Mouse (Mus musculus) frontal cortex, postnatal 25 days (tissue): ENCODE measurements around the gene Palld.
A peak's percentile ranks its signal among the peaks of the same experiment; 100 is the strongest.

Experiments used
- DNase-seq, 2 experiments: peaks; one replicate each; pipeline ENCODE4 v3.0.0; 2022; ENCODE audit warnings: low spot score in 2 of 2

The Palld gene

DNA sequence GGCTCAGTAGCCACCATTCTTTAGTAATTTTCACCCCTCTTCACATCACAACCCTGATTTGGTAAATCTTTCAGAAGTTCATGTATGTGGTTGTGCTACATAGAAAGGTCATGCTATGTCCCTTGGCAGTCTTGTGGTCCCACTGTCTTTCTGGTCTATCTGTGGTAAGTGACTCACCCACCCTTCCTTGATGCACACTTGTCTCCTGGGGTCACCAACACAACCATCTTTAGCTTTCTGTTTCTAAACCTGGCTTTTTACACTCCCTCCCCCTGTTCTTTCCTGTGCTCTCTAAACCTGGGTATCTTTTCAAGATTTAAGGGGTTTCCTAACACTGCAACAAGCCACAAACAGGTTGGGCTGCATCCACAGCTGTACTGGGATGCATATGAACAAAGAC, 345.5 kb downstream of the Palld start:
- DNase-seq: no peak

DNA sequence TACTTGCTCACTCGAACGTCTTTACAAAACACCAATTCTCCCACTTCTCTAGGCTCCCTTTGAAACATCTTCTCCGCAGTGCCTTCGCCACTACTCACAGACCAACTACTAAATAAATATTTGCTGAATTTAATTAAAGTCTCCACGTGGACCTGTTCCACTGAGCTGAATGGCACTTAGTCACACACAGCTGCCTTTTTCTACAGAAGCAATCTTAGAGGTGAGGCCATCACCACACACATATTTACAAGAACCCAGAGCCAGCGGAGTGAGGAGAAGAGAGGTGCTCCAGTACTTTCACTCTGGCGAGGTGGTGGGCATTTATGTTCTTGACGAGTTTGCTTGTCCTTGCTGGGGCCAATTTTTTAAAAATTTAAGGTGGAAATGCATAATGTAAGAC, 346.3 kb downstream of the Palld start:
- DNase-seq: no peak

DNA sequence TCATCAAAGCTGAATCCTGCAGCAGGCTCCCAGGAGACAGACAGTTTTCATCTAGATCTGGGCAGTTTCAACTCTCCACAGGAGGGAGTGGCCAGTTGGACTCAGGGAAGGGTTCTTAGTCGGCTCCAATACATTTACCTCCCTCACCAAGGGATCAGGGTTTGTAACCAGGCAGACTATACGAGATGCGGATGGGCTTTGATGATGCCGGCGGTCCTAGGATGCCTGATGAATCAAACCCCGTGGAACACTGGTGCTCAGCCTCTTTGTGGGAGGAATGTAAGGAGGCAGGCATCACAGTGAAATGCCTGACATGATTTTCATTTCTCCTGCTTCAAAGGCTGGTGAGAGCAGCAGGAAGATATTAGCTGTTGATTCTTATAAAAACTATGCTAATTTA, 347.1 kb downstream of the Palld start:
- no peak for DNase-seq

DNA sequence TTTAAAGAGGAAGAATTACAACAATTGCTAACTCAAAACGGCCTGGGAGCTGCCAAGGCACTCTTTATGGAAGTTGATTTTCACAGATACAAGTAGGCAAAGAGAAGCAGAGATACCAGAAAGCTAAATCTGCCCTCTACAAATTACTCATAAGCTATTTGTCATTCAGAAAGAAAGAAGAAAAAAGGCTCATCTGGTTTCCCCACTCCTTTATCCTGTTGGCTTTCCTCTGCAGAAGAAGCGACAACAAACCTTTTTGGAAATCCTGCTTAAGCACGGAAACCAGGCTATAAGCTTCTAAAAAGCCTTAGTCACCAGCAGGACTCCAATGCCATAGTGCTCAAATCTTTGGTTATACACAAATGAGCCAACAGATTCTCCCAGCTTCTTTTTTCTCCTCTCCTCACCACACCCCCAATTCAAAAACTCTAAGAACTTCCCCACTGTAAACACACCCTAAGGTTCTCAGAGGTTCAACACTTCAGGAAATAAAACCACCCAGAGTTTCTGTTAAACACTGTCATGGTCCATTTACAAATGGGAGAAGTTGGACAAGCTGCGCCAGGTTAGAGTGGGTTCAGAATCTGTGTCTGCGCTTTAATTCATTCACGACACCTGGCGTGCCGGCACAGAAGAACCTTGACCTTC, 349.6 kb downstream of the Palld start:
- DNase-seq: no peak

DNA sequence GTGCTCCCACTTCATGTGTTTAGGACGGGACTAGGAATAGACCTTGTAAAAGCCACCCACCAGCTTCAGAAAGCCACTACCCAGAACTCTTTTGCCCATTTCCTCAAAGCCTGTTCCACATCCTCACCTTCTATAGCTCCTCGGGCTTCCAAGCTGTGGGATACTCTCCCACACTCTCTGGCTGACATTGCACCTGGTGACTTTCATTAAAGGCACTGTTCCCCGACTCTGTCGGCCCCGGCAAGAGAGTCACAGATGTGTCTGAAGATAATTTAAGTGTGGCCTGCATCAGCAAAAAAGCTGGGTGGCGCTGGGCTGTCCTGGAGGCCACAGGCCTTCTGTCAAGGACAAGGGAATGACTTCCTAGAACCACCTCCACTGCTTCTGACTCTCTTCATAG, 350.3 kb downstream of the Palld start:
- no peak for DNase-seq

DNA sequence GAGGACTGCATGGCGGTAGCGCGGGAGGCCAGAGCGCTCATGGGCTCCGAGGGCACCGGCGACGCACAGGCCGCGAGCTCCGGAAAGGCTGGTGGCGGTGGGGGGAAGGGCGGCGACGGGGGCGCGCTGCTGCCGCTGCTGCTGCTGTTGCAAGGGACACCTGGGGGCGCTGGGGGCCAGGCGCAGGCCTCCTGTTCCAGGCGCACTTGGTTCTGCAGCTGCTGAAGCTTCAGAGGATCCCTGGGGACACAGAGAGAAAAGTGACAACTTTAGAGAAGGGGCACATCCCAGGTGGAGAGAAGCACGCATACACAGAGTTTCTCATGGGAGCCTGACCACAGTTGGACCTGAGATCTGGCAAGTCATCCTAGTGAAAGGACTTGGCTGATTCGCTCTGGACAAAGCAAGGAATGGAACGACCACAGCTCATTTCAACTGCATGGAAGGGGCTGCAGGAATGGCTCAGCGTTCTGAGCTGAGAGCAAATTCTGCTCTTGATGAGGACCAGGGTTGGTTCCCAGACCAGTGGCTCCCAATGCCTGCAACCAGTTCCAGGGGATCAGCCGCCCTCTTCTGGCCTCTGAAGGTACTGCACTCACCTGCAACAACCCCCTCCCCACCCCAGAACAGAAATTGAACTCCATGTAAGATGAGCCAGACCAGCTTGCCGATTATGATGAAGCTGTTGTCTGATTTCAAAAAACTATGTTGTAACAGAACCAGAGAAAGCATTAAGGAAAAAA, 352.3 kb downstream of the Palld start:
- no peak for DNase-seq

DNA sequence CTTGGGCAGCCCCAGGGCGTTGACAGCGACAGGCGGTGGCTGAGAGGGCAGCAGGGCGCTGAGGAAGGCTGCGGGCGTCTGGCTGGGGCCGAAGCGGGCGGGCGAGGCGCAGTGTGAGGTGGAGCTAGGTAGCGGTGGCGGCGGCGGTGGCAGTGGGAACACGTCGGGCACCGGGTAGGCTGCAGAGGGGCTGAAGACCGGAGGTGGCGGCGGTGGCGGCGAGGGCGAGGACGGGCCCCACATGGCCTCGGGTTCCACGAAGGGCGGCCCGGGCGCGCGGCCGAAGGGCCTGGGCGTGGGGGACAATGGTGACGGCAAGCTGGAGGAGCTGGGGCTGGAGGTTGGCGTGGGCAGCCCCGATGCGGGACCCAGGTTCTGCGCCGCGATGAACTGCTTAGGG, 352.9 kb downstream of the Palld start:
- DNase-seq: no peak

DNA sequence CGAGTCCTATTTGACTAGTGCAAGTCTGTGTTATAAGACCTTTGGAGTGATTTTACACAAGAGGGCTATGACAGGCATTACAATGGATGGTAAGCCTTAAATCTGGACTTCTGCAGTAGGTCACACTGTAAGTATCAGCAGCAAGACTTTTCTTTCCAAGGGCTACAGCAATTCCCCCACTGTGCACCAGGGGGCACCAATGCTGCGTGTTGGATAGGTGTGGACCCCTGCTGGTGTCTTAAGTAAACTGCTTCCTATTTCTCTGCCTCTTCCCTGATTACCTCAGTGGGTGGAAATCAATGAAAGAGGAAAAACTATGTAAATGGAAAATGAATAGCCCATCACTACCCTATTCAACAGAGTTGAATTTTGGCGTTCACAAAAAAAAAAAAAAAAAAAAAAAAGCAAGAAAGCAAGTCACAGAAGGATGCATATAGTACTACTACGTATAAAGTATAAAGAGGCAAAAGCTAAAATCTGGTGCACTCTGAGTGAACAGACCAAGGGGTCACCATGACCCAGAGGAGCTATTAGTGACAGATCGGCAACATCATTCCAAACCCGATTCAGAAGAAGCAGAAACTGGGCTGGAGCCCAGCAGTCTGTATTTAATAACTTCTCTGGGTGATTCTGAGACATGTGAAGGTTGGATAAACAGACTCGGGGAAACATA, 362.5 kb downstream of the Palld start:
- peak; percentile 91 to 96 for DNase-seq

DNA sequence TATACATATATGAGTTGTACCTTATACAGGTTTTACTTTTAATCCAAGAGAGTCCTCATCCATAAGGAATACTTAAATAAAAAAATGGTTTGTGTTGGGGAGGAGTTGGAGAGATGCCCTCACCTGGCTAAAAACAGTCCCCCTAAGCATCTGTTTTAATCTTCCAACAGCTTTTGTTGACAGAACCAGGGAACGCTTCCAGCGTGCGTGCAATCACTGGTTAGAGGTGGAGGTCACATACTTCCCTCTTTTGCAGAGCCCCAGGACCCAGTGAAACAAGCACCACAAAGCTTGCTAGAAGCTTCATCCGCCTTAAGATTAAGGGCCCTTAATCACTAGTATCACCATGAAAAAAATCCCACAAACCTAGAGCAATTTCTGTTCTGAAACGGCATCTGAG, 365.0 kb downstream of the Palld start:
- DNase-seq: no peak

DNA sequence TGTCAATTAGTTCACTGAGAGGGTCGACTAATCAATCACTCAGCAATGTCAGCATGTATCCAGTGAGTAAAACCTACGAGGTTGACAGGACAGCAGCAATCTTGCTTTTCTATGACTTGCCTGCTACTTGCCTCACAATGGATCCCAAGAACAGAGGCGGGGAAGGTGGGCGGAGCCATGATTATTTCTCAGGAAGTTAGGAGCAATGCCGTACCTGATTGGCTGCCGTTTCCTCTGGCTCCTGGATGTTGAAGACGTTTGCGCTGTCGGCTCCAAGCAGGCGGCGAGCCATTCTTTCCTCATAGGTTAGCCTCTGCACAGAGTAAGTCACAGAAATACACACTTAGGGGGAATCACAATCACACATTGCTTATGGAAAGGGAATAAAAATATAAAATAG, 367.0 kb downstream of the Palld start:
- no peak for DNase-seq

DNA sequence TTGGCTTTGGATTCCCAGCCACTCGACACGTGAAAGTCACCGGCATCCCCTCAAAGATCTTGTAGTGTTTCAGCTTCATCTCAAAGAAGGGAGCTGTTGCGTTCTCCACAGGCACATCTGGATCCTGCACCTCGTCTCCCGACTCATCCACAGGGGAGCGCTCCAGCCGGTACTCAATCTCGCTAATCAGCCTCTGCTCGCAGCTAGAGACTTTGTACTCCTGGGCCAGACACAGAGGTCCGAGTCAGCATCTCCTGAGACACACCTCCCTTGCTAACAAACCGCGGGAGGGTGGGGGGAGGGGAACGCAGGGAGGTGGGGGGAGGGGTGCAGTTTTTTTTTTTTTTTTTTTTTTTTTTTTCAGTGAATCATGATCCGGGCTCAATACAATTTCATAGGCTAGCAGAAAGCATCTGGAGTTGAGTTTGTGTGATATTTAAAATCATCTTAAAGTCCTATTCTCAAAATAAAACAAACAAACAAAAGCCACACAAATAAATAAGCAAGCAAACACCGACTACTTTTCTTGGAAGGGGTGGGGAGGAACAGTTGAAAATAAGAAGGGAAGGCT, 369.0 kb downstream of the Palld start:
- DNase-seq: no peak

DNA sequence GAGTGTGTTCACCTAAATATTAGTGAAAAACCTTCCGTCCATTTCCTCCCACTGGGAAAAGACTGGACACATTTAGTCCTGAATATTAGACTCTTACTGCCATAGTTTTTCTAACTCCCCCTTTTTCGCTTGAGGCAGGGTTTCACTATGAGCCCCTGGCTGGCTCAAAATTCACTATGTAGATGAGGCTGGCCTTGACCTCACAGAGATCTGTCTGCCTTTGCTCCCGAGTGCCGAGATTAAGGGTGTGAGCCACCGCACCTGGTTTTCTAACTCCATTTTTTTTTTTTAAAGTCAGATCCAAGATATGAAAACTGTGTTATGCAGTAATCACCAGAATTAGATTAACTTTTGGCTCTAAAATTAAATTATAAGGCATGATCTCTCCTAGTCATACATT, 369.7 kb downstream of the Palld start:
- DNase-seq: no peak

DNA sequence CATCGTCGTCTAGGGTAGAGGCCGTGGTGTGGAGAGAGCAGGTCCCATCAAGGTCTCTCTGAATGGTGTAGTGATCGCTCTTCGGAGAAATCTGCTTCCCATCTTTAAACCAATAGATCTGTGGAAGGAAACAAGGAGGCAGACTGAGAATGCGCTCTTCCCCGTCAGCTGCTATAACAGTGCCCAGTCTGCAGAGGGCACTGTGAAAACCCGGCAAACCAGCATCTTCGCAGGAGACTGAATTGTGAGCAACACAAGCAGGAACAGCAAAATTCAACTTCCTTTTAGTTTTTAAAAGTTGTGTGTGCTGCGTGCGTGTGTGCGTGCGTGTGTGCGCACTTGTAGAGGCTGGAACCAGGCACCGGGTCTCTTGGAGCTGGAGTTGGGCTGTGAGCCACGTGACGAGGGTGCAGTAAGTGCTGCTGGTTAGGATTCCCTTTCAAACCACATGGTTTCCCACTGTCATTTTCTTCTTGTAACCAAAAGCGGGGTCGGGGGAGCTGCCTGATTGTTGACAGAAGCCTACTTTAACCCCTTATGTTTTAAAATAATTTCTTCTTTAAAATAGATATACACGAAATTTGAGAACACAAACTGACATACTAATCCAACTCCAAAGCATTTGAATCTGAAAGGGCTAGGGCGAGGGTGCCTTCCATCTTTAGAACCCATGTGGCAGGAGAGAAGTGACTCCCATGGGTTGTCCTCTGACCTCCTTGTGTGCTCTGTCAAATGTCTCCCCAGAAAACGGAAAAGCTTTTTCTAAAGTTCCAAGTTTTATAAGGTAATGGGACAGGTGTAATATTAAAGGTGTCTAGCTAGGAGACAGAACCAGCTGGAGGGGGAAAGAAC, 370.3 kb downstream of the Palld start:
- DNase-seq: no peak

DNA sequence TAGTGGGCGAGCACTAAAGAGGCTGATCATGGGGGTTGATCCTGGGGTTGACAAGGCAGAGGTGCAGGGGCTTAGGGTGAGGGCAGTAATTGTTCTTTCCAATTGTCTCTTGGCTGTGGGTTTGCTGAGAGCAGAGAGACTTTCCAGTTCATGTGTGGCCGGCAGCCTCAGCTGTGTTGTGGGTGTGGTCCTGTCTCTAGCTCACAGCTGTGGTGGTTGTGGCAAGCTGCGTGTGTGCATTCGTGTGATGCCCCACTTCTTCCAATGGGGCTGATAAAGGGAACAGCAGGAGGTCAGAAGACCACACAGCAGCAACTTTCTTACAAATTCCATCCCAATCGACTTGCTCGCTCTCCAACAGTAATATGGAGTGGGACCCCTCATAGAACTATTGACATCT, 373.8 kb downstream of the Palld start:
- DNase-seq: no peak

DNA sequence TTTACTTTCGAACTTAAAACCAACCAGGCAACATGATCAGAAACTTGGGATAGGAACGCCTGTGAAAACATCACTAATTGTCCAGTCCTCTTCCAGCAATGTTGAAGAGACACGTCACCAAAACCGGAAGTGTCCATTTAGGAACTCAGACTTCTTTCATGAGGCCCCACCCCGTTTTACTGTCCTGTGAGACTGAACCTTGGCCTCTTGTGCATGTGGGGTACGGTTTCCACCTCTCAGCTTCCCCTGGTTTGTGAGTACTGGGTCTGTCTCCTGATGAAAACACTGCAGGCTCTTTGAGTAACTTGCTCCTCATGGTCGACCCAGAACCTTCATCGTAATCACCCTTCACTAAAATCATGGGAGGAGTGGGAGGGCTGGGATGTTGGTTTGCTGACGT, 374.3 kb downstream of the Palld start:
- no peak for DNase-seq

DNA sequence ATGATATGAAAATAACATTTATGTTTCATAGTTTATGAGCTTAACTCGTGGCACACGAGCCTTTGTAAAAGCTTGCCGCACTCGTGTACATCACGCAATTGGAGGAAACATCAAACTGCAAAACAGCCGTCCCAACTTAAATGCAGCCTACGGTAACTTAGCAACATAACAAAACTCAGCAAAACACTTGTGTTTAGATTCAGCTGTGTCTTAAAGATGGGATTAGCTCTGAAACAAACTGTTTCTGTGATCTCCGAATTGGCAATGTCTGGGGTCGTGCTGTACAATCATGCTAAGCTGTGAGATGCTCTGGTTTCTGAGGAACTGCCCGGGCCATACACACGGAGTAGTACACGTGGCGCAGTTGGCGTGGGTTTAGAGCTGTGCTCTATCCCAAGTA, 375.5 kb downstream of the Palld start:
- DNase-seq: no peak

DNA sequence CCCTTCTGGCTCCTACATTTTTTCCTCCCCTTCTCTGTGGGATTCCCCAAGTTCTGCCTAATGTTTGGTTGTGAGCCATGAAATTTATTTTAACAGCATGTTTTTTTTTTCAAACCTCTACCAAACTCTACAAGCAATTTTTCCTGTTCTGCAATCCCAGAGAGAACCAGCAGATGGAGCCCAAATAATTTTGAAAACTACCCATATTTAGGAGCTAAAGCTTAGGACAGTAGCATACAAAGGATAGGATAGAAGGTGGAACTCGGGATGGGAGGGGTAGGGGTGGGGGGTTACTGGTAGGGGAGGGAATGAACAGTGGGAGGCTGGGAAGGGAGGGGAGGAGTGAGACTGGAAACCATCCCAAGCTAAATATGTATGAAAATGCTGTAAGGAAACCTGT, 380.4 kb downstream of the Palld start:
- DNase-seq: peak; percentile 13 to 42

DNA sequence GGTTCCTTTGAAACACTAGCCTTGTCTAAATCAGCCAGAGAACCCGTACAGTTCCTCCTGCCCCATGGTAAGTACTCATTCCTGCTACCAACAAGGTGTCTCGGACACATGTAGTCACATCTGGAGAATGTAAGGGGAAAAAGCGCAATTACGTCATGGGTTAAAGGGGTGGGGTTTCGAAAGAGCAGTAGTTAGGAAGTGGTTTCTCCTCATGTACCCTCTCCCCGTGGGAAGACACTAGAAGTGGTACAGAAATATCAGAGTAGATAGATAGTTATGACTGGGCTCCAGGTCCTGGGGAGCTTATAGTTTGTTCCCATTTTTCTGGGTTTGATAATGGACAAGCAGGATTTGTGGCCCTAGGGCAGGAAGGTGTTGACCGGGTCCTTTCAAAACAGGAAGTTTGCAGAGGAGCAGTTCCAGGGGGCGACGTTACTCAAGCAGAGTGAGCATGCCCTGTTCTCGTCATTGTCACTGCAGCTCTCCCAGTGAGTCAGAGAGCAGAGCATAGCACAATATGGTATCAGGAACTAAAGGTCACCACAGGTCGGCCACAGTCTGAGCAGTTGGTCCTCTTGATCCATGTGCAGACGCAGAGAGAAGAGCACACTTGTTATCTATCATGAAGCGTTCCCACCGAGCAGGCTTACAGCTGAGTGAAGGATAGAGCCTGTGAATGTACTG, 384.8 kb downstream of the Palld start:
- no peak for DNase-seq

DNA sequence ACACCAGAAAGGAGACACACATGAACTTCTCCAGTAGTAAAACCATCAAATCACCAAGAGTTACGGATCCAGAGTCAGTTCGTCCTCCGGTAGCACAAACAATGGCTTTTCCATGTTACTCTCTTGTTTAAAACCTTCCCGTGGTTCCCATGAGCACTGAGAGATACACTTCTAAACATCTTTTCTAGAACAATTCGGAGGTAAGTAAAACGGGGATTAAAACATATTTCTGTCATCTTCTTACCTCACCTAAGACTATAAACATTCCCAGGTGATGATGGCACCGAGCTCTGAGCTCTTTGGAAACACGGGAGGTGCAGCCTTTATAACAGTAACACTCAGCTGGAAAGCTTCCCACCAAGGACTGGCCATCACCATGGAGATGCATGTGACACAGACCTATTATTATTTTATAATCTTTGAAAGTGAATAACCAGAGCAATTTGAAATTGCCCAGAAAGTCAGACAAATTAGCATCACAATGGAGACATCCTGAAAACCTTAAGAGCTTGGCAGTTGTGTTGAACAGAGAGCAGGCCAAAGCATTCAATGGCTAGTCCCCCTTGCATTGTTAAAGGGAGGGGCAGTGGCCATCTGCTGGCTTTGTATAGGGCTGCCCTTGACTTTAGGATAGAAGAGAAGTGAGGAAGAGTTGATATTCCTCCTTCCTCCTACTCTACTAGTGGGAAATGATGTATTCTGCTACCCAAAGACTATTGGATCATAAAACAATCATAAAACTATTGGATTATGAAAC, 385.6 kb downstream of the Palld start:
- no peak for DNase-seq

DNA sequence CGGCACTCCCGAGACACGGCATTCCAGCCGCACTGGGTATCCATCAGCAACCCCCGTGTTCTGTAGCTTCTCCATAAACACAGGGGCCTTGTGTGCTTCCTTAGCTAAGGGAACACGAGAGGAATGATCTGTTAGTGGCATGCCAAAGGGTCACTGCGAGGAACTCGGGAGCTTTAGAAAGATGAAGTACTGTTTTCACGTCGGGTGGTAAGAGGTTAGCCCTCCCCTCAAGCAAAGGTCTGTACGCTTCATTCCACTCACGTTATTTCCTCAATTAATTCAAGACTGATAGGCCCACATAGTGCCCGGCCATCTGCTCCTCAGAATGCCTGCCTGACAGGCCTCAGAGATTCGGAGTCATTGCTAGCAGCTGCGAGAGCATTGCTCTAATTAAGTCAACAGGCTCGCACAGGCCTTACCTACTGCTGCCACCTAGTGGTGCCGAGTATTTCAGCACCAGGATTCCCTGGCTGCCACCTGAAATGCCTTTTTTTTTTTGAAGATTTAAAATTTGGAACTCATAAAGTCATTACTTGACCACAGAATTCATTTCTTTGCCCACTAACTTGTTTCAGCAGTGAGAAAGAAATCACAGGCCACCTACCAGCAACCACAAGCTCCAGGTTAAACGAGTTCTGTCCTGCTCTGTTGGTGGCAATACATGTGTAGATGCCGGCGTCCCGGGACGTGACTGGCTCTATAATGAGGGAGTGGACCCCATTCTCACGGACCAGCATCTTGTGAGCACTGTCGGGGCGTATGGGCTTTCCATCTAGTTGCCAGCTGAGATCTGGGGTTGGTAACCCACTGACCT, 386.4 kb downstream of the Palld start:
- DNase-seq: peak; percentile 82 to 85
